Mouse (Mus musculus): Measurements from ENCODE around the gene Gm17359.

- TF ChIP-seq CTCF (IDR thresholded peaks at IDR 0.05; ENCODE audit: low read depth, low read length) (no peak), GATA1 (IDR thresholded peaks at IDR 0.05; ENCODE audit: borderline replicate concordance, low read length) (no peak), TAL1 (conservative IDR thresholded peaks at IDR 0.05; ENCODE audit: low read depth, low read length) (no peak), GATA2 (IDR thresholded peaks at IDR 0.05; ENCODE audit: borderline replicate concordance, low read depth, low read length) (no peak)
These were observed 24.6 kb upstream of the Gm17359 start for GRCm38 (mm10) chr3:79311895-79312294.
